Comparison of ENCODE assay signal across 8 mouse cellular contexts in genomic region chr3:87930078-87930795, GRCm38 (mm10). TPM values are rescaled to one million over a fixed set of nuclear protein-coding genes. Genes with fewer than 3 reads are reported as not detected.
DNase-seq lines count a peak whose midpoint lies in the region; ATAC-seq lines count a peak whose summit lies in the region.

Gene Isg20l2, plus strand, starts transcription at chr3:87930314.
Gene Rrnad1, minus strand, starts transcription at chr3:87930717.

- peak within 1 kb of the TSS; percentile 99 for H3K9ac ChIP-seq in heart, embryonic 15.5 days
- peak within 1 kb of the TSS; percentile 79 for H3K9ac ChIP-seq in liver, embryonic 15.5 days
- peak within 1 kb of the TSS; percentile 87 for H3K9ac ChIP-seq in neural tube, embryonic 12.5 days

- DNase-seq in CD8-positive naive resting alpha-beta T cell, adult 2 months (ENCODE audit: low read depth in 2 of 2, low spot score in 2 of 2), result peak; percentile 93 to 94
- peak; percentile 94 for DNase-seq in c-Kit-positive CD71-negative TER-119-negative erythroid progenitor cells, embryonic 14.5 days (ENCODE audit: low read depth)
- peak; percentile 98 for DNase-seq in forebrain, embryonic 10.5 days (ENCODE audit: extremely low spot score, low spot score)
- peak; percentile 98 for DNase-seq in kidney, postnatal 36 days
- DNase-seq in telencephalon, adult 2 months (ENCODE audit: low read depth, low spot score), result peak; percentile 98

- peaks cover 68% of the 10 kb centered on the region for H3K36me3 ChIP-seq in forebrain, embryonic 10.5 days (replicated peaks)
- H3K36me3 ChIP-seq in heart, embryonic 15.5 days, result peaks cover 53% of the 10 kb centered on the region
- peaks cover 63% of the 10 kb centered on the region for H3K36me3 ChIP-seq in liver, embryonic 15.5 days (replicated peaks)
- H3K36me3 ChIP-seq in neural tube, embryonic 12.5 days, result peaks cover 54% of the 10 kb centered on the region

- H3K27me3 ChIP-seq in forebrain, embryonic 10.5 days (ENCODE audit: poor library complexity, severe bottlenecking), result no peaks in the 10 kb centered on the region
- no peaks in the 10 kb centered on the region for H3K27me3 ChIP-seq in heart, embryonic 15.5 days
- no peaks in the 10 kb centered on the region for H3K27me3 ChIP-seq in liver, embryonic 15.5 days
- H3K27me3 ChIP-seq in neural tube, embryonic 12.5 days (replicated peaks), result no peaks in the 10 kb centered on the region

- peak within 1 kb of the TSS; percentile 80 for H3K4me2 ChIP-seq in heart, embryonic 15.5 days
- peak within 1 kb of the TSS; percentile 87 for H3K4me2 ChIP-seq in liver, embryonic 15.5 days
- H3K4me2 ChIP-seq in neural tube, embryonic 12.5 days (replicated peaks), result peak within 1 kb of the TSS; percentile 78

- ATAC-seq in heart, embryonic 15.5 days (replicated peaks; ENCODE audit: insufficient number of reproducible peaks, insufficient read depth, low FRiP score, low read depth), result peak; percentile 97
- ATAC-seq in liver, embryonic 15.5 days (ENCODE audit: insufficient read depth), result peak; percentile 92
- ATAC-seq in neural tube, embryonic 12.5 days (ENCODE audit: low FRiP score, low read depth), result peak; percentile 97

- peaks cover 40% of the 10 kb centered on the region for H3K4me1 ChIP-seq in forebrain, embryonic 10.5 days
- H3K4me1 ChIP-seq in heart, embryonic 15.5 days (replicated peaks), result peaks cover 28% of the 10 kb centered on the region
- H3K4me1 ChIP-seq in liver, embryonic 15.5 days (replicated peaks), result peaks cover 48% of the 10 kb centered on the region
- H3K4me1 ChIP-seq in neural tube, embryonic 12.5 days, result peaks cover 26% of the 10 kb centered on the region

- peak within 1 kb of the TSS; percentile 77 for H3K4me3 ChIP-seq in forebrain, embryonic 10.5 days
- peak within 1 kb of the TSS; percentile 99 for H3K4me3 ChIP-seq in heart, embryonic 15.5 days
- peak within 1 kb of the TSS; percentile 86 for H3K4me3 ChIP-seq in liver, embryonic 15.5 days (replicated peaks)
- peak within 1 kb of the TSS; percentile 98 for H3K4me3 ChIP-seq in neural tube, embryonic 12.5 days

- under 1% methylated on average over 78 of the region's 78 CpGs for WGBS in forebrain, embryonic 10.5 days
- under 1% methylated on average over 73 of the region's 78 CpGs for WGBS in heart, embryonic 15.5 days
- WGBS in liver, embryonic 15.5 days (ENCODE audit: insufficient replicate concordance), result under 1% methylated on average over 78 of the region's 78 CpGs
- under 1% methylated on average over 58 of the region's 78 CpGs for WGBS in neural tube, embryonic 12.5 days

- H3K27ac ChIP-seq in forebrain, embryonic 10.5 days, result peak within 1 kb of the TSS; percentile 94
- H3K27ac ChIP-seq in heart, embryonic 15.5 days, result peak within 1 kb of the TSS; percentile 91
- H3K27ac ChIP-seq in liver, embryonic 15.5 days (replicated peaks), result peak within 1 kb of the TSS; percentile 89
- peak within 1 kb of the TSS; percentile 81 for H3K27ac ChIP-seq in neural tube, embryonic 12.5 days

- no peaks in the 10 kb centered on the region for H3K9me3 ChIP-seq in forebrain, embryonic 10.5 days
- no peaks in the 10 kb centered on the region for H3K9me3 ChIP-seq in heart, embryonic 15.5 days (replicated peaks)
- H3K9me3 ChIP-seq in liver, embryonic 15.5 days (replicated peaks), result no peaks in the 10 kb centered on the region
- H3K9me3 ChIP-seq in neural tube, embryonic 12.5 days, result no peaks in the 10 kb centered on the region

RNA-seq across cellular contexts. Expression of gene Isg20l2, which starts in this region (rescaled TPM):
- 87.7 and 88.3 TPM in 2 replicates for polyA plus RNA-seq in forebrain, embryonic 10.5 days (2016; fragmentation: Nextera tagmentation; extraction: Ambion mirVana)
- polyA plus RNA-seq in heart, embryonic 15.5 days (2015; fragmentation: Nextera tagmentation; extraction: Ambion mirVana), result 23.9 and 33.3 TPM in 2 replicates
- 21.0 and 22.9 TPM in 2 replicates for polyA plus RNA-seq in liver, embryonic 15.5 days (2015; fragmentation: Nextera tagmentation; extraction: Ambion mirVana)
- 60.7 and 64.1 TPM in 2 replicates for polyA plus RNA-seq in neural tube, embryonic 12.5 days (2016; fragmentation: Nextera tagmentation; extraction: Ambion mirVana)

RNA-seq across cellular contexts. Expression of gene Rrnad1, which starts in this region (rescaled TPM):
- 19.1 and 22.8 TPM in 2 replicates for polyA plus RNA-seq in forebrain, embryonic 10.5 days (2016; fragmentation: Nextera tagmentation; extraction: Ambion mirVana)
- polyA plus RNA-seq in heart, embryonic 15.5 days (2015; fragmentation: Nextera tagmentation; extraction: Ambion mirVana), result 12.2 and 17.4 TPM in 2 replicates
- polyA plus RNA-seq in liver, embryonic 15.5 days (2015; fragmentation: Nextera tagmentation; extraction: Ambion mirVana), result 5.6 and 6.3 TPM in 2 replicates
- polyA plus RNA-seq in neural tube, embryonic 12.5 days (2016; fragmentation: Nextera tagmentation; extraction: Ambion mirVana), result 22.2 TPM in 2 replicates

Comparison
In these comparisons a context has a peak if more than half of its experiments do, and no peak if none do; other contexts are left out.
1. Peak in every context shown above with its lines: DNase-seq, ATAC-seq, H3K4me3 ChIP-seq and H3K27ac ChIP-seq.